Mouse (Mus musculus) liver, embryonic 16.5 days (tissue): Measurements from ENCODE around the gene Ms4a12. TPM values are rescaled to one million over a fixed set of nuclear protein-coding genes. Genes with fewer than 3 reads are reported as not detected.

ENCODE experiments used
- ATAC-seq: fragments of 200-750 bp; cut with Nextera tagmentation; 2 replicates; pipeline ENCODE4 v1.8.0; 2017; ENCODE audit warnings: low read depth, mild to moderate bottlenecking, moderate number of reproducible peaks, moderate library complexity
- H3K27ac ChIP-seq: fragments of 300-500 bp; sonication (generic); 2 replicates; pipeline ENCODE4 v1.5.1; 2014; ENCODE audit warnings: mild to moderate bottlenecking, low read length
- H3K27me3 ChIP-seq: fragments of 300-500 bp; sonication (generic); 2 replicates; pipeline ENCODE4 v1.6.1; 2014; ENCODE audit warnings: low read depth, low read length, mixed read lengths; ENCODE audit not compliant: control insufficient read depth, insufficient read depth
- H3K36me3 ChIP-seq: fragments of 300-500 bp; sonication (generic); 2 replicates; pipeline ENCODE4 v1.6.1; 2014; ENCODE audit warnings: mild to moderate bottlenecking; ENCODE audit not compliant: control insufficient read depth, insufficient read depth
- H3K4me1 ChIP-seq: fragments of 300-500 bp; sonication (generic); 2 replicates; pipeline ENCODE4 v1.6.1; 2014; ENCODE audit warnings: low read depth, low read length, mixed read lengths; ENCODE audit not compliant: control insufficient read depth
- H3K4me2 ChIP-seq: fragments of 300-500 bp; sonication (generic); 2 replicates; pipeline ENCODE4 v1.6.1; 2014; ENCODE audit warnings: low read depth, low read length, mixed read lengths
- H3K4me3 ChIP-seq: fragments of 300-500 bp; sonication (generic); 2 replicates; pipeline ENCODE4 v1.5.1; 2014; ENCODE audit warnings: low read depth, mild to moderate bottlenecking, low read length
- H3K9ac ChIP-seq: fragments of 300-500 bp; sonication (generic); 2 replicates; pipeline ENCODE4 v1.6.1; 2014; ENCODE audit warnings: low read depth, low read length
- H3K9me3 ChIP-seq: fragments of 300-500 bp; sonication (generic); replicated peaks from 2 replicates; pipeline ENCODE4 v1.6.1; 2016; ENCODE audit warnings: low read length; ENCODE audit not compliant: control insufficient read depth
- WGBS: fragments of 180-500 bp; shearing (Covaris S2); extraction: QIAGEN DNeasy Blood & Tissue Kit; methylation state at CpG from one replicate; pipeline ENCODE4 v1.1.7; 2014; ENCODE audit not compliant: insufficient replicate concordance; 5-methylcytosine and 5-hydroxymethylcytosine counted together
- polyA plus RNA-seq: library from polyadenylated mRNA; unstranded; fragments of >200 nt; fragmentation: Nextera tagmentation; extraction: Ambion mirVana; gene quantifications from 2 replicates; pipeline ENCODE4 v1.2.1, GENCODE M21; 2015

Ms4a12 gene
- polyA plus RNA-seq, 1 experiment from 2014 or later: not detected

GRCm38 (mm10) chr19:11244230-11244629 lies 12.0 kb upstream of the Ms4a12 start:
- H3K36me3 ChIP-seq: no peaks in the 10 kb centered on the region
- no peak overlapping the region for H3K9ac ChIP-seq
- H3K27ac ChIP-seq: no peak overlapping the region
- H3K4me3 ChIP-seq: no peak overlapping the region
- no peak for ATAC-seq
- no peaks in the 10 kb centered on the region for H3K4me1 ChIP-seq
- no peaks in the 10 kb centered on the region for H3K27me3 ChIP-seq
- no peaks in the 10 kb centered on the region for H3K9me3 ChIP-seq
- H3K4me2 ChIP-seq: no peak overlapping the region

DNA sequence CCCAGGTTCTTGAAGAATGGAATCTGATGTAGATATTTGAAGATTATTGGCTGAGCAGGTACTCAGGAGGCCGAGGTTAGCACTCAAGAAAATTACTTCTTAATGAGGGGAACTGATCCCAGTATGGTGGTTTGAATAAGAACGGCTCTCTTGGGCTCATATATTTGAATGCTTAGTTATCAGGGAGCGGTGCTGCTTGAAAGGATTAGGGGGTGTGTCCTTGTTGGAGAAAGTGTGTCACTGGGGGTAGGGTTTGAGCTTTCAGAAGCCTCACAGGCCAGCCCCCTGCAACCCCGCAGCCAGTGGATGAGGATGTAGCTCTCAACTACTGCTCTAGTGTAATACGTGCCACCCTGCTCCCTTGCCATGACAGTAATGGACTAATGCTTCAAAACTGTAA lies 10.3 kb upstream of the Ms4a12 start:
- Histone ChIP-seq H3K4me1 (no peaks in the 10 kb centered on the region), H3K9me3 (no peaks in the 10 kb centered on the region), H3K36me3 (no peaks in the 10 kb centered on the region), H3K4me3 (no peak overlapping the region), H3K27me3 (no peaks in the 10 kb centered on the region), H3K9ac (no peak overlapping the region), H3K4me2 (no peak overlapping the region), H3K27ac (no peak overlapping the region)
- ATAC-seq: no peak
- WGBS: 59% methylated on average over 5 of the region's 5 CpGs

GRCm38 (mm10) chr19:11235820-11236219 lies 3.6 kb upstream of the Ms4a12 start:
- H3K27me3 ChIP-seq: no peaks in the 10 kb centered on the region
- no peaks in the 10 kb centered on the region; the same call in 1 of the 2 replicates for H3K4me1 ChIP-seq
- peak; percentile 27; the same call in 1 of the 2 replicates for ATAC-seq
- H3K27ac ChIP-seq: no peak overlapping the region
- H3K4me2 ChIP-seq: no peak overlapping the region
- H3K4me3 ChIP-seq: no peak overlapping the region
- H3K36me3 ChIP-seq: no peaks in the 10 kb centered on the region
- no peak overlapping the region for H3K9ac ChIP-seq
- H3K9me3 ChIP-seq: no peaks in the 10 kb centered on the region

DNA sequence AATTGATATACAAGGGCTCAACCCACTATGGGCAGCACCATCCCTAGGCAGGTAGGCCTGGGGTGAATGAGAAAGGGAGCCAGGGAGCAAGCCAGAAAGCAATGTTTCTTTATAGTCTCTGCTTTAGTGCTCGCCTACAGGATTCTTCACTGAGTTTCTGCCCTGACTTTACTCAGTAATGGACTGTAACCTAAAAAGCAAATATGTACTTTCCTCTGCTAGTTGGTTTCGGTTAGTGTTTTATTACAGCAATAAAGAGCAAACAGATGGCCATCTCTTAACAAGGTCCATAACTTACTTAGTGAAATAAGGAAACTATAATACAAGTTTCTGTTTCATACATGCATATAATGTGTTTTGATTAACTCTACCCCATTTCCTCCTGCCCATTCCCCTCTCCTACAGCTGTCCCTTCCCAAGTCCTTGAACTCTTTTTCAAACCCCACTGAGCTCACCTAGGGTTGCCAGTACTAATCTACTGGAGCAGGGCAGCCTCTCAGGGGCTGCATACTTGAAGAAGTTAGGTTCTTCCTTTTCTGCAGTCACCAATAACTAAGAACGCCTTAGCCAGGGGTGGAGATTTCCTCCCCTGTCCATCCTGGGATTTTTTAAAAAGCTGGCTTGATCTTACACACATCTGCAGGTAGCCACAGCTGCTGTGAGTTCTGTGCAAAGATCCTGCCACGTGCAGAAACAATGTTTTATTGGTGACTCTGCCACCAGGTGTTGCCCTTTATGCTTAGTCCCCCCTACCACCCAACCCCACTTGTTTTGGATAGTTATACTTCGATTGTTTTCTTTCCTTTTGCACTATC lies 2.9 kb upstream of the Ms4a12 start:
- H3K27me3 ChIP-seq: no peaks in the 10 kb centered on the region
- H3K4me3 ChIP-seq: no peak overlapping the region
- no peak overlapping the region for H3K4me2 ChIP-seq
- 35% methylated on average over 5 of the region's 5 CpGs for WGBS
- peak overlapping the region; percentile 29; the same call in 1 of the 2 replicates for H3K27ac ChIP-seq
- no peak overlapping the region for H3K9ac ChIP-seq
- no peak for ATAC-seq
- H3K9me3 ChIP-seq: no peaks in the 10 kb centered on the region
- H3K4me1 ChIP-seq: no peaks in the 10 kb centered on the region; the same call in 1 of the 2 replicates
- H3K36me3 ChIP-seq: no peaks in the 10 kb centered on the region

GRCm38 (mm10) chr19:11234244-11234643 lies 2.0 kb upstream of the Ms4a12 start:
- Histone ChIP-seq H3K36me3 (no peaks in the 10 kb centered on the region), H3K27ac (no peak overlapping the region)
- ATAC-seq: no peak

GRCm38 (mm10) chr19:11196546-11196945 lies 35.7 kb downstream of the Ms4a12 start, which contains the start of gene Ms4a13:
Gene Ms4a13 (minus strand): TSS chr19:11196737.
- Histone ChIP-seq H3K4me3 (no peak within 1 kb of the TSS), H3K4me2 (no peak within 1 kb of the TSS), H3K36me3 (no peaks in the 10 kb centered on the region), H3K27me3 (no peaks in the 10 kb centered on the region), H3K4me1 (no peaks in the 10 kb centered on the region), H3K9ac (no peak within 1 kb of the TSS), H3K27ac (no peak within 1 kb of the TSS), H3K9me3 (no peaks in the 10 kb centered on the region)
- WGBS: 61% methylated on average over 12 of the region's 12 CpGs
- no peak for ATAC-seq

More at GRCm38 (mm10) chr19:11234244-11234643, 2.0 kb upstream of the Ms4a12 start:
- Histone ChIP-seq H3K9ac (no peak overlapping the region), H3K4me3 (no peak overlapping the region), H3K27me3 (no peaks in the 10 kb centered on the region), H3K4me2 (no peak overlapping the region), H3K9me3 (no peaks in the 10 kb centered on the region), H3K4me1 (no peaks in the 10 kb centered on the region; the same call in 1 of the 2 replicates)
- WGBS: 45% methylated on average over 5 of the region's 5 CpGs

DNA sequence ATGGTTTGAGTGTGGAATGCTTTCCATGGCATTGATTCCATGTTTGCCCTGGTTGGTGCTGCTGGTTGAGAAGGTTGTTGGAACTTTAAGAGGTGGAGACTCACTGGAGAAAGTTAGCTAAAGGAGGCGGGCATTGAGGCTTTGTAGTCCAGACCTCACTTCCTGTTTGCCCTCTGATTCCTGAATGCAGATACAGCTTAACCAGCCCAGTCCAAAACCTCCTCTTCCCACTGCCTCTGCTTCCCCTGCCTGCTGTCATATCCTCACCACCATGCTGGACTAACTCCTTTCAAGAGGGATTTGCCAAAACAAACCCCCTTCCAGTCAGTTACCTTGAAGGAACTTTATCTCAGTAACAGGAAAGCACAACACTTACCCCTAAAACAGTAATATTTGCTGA lies 39.7 kb downstream of the Ms4a12 start:
- H3K27me3 ChIP-seq: no peaks in the 10 kb centered on the region
- H3K4me3 ChIP-seq: no peak overlapping the region
- no peak for ATAC-seq
- no peaks in the 10 kb centered on the region for H3K4me1 ChIP-seq
- no peak overlapping the region for H3K9ac ChIP-seq
- H3K9me3 ChIP-seq: no peaks in the 10 kb centered on the region
- 21% methylated on average over 1 of the region's 1 CpGs for WGBS
- no peak overlapping the region for H3K4me2 ChIP-seq
- no peak overlapping the region for H3K27ac ChIP-seq
- no peaks in the 10 kb centered on the region for H3K36me3 ChIP-seq

GRCm38 (mm10) chr19:11184121-11184520 lies 48.1 kb downstream of the Ms4a12 start:
- no peaks in the 10 kb centered on the region for H3K27me3 ChIP-seq
- no peaks in the 10 kb centered on the region for H3K4me1 ChIP-seq
- ATAC-seq: no peak
- WGBS: 13% methylated on average over 5 of the region's 5 CpGs
- no peaks in the 10 kb centered on the region for H3K9me3 ChIP-seq
- H3K4me3 ChIP-seq: no peak overlapping the region
- no peak overlapping the region for H3K4me2 ChIP-seq
- H3K36me3 ChIP-seq: no peaks in the 10 kb centered on the region
- no peak overlapping the region for H3K27ac ChIP-seq
- H3K9ac ChIP-seq: no peak overlapping the region

- Histone ChIP-seq H3K36me3 (no peaks in the 10 kb centered on the region), H3K9me3 (no peaks in the 10 kb centered on the region), H3K4me2 (no peak overlapping the region), H3K4me3 (no peak overlapping the region), H3K27ac (no peak overlapping the region), H3K27me3 (no peaks in the 10 kb centered on the region), H3K4me1 (no peaks in the 10 kb centered on the region), H3K9ac (no peak overlapping the region)
- 53% methylated on average over 2 of the region's 2 CpGs for WGBS
- no peak for ATAC-seq
These were observed 54.8 kb downstream of the Ms4a12 start for GRCm38 (mm10) chr19:11177464-11177863.
